Mouse (Mus musculus): ENCODE measurements around the gene Ifnl2.

GRCm38 (mm10) chr7:28476191-28476590 lies 34.1 kb downstream of the Ifnl2 start:
- TF ChIP-seq EP300 (IDR thresholded peaks at IDR 0.05; ENCODE audit: low read depth in 1 of 2, low read length in 2 of 2): no peak
- no peak for TF ChIP-seq POLR2A (IDR thresholded peaks at IDR 0.05; ENCODE audit: control insufficient read depth in 1 of 2, insufficient read depth in 1 of 2, low read depth in 1 of 2, low read length in 2 of 2, poor library complexity in 1 of 2)

All from MEL (cell line).